Mouse (Mus musculus): ENCODE measurements around the gene Lrcol1.
A peak's percentile ranks its signal among the peaks of the same experiment; 100 is the strongest.

Gene Lrcol1

GRCm38 (mm10) chr5:110344524-110344923 lies at the start of gene Lrcol1:
Gene Lrcol1 (plus strand): TSS chr5:110344730.
- no peak for DNase-seq (ENCODE audit: low read depth, low spot score)

GRCm38 (mm10) chr5:110296637-110297036 lies 47.9 kb upstream of the Lrcol1 start:
- DNase-seq (ENCODE audit: low read depth, low spot score) = no peak

GRCm38 (mm10) chr5:110300591-110300990 lies 43.9 kb upstream of the Lrcol1 start:
- DNase-seq (ENCODE audit: low read depth, low spot score) = no peak

- DNase-seq (ENCODE audit: low read depth, low spot score) = no peak
These were observed 35.7 kb upstream of the Lrcol1 start for GRCm38 (mm10) chr5:110308861-110309260.

- no peak for DNase-seq (ENCODE audit: low read depth, low spot score)
These were observed 31.4 kb upstream of the Lrcol1 start for GRCm38 (mm10) chr5:110313127-110313526.

- DNase-seq (ENCODE audit: low read depth, low spot score) = no peak
These were observed 14.0 kb upstream of the Lrcol1 start for GRCm38 (mm10) chr5:110330508-110330907.

- DNase-seq (ENCODE audit: low read depth, low spot score) = no peak
These were observed 5.7 kb upstream of the Lrcol1 start for GRCm38 (mm10) chr5:110338792-110339191.

GRCm38 (mm10) chr5:110342648-110343284 lies 1.8 kb upstream of the Lrcol1 start, which contains the start of gene P2rx2:
Gene P2rx2 (minus strand): TSS chr5:110343212.
- no peak for DNase-seq (ENCODE audit: low read depth, low spot score)

GRCm38 (mm10) chr5:110345553-110345952 lies 1.0 kb downstream of the Lrcol1 start:
- no peak for DNase-seq (ENCODE audit: low read depth, low spot score)

GRCm38 (mm10) chr5:110347006-110347405 lies 2.5 kb downstream of the Lrcol1 start:
- DNase-seq (ENCODE audit: low read depth, low spot score) = no peak

- DNase-seq (ENCODE audit: low read depth, low spot score) = peak; percentile 34
These were observed 10.2 kb downstream of the Lrcol1 start for GRCm38 (mm10) chr5:110354716-110355115.

GRCm38 (mm10) chr5:110357531-110358179 lies 13.1 kb downstream of the Lrcol1 start:
- peak; percentile 81 for DNase-seq (ENCODE audit: low read depth, low spot score)

GRCm38 (mm10) chr5:110361465-110361864 lies 16.9 kb downstream of the Lrcol1 start:
- no peak for DNase-seq (ENCODE audit: low read depth, low spot score)

- DNase-seq (ENCODE audit: low read depth, low spot score) = no peak
These were observed 18.3 kb downstream of the Lrcol1 start for GRCm38 (mm10) chr5:110362813-110363178.

GRCm38 (mm10) chr5:110363179-110363821 lies 18.8 kb downstream of the Lrcol1 start:
- DNase-seq (ENCODE audit: low read depth, low spot score) = peak; percentile 71

- DNase-seq (ENCODE audit: low read depth, low spot score) = no peak
These were observed 19.5 kb downstream of the Lrcol1 start for GRCm38 (mm10) chr5:110363822-110364545.

- peak; percentile 47 for DNase-seq (ENCODE audit: low read depth, low spot score)
These were observed 32.4 kb downstream of the Lrcol1 start for GRCm38 (mm10) chr5:110376802-110377433.

- no peak for DNase-seq (ENCODE audit: low read depth, low spot score)
These were observed 33.7 kb downstream of the Lrcol1 start for GRCm38 (mm10) chr5:110378181-110378583.

- DNase-seq (ENCODE audit: low read depth, low spot score) = no peak
These were observed 34.6 kb downstream of the Lrcol1 start for GRCm38 (mm10) chr5:110379086-110379485.

GRCm38 (mm10) chr5:110379823-110380222 lies 35.3 kb downstream of the Lrcol1 start:
- DNase-seq (ENCODE audit: low read depth, low spot score) = no peak

GRCm38 (mm10) chr5:110384491-110384890 lies 40.0 kb downstream of the Lrcol1 start:
- no peak for DNase-seq (ENCODE audit: low read depth, low spot score)

- DNase-seq (ENCODE audit: low read depth, low spot score) = no peak
These were observed 40.7 kb downstream of the Lrcol1 start for GRCm38 (mm10) chr5:110385263-110385662.
